Mouse (Mus musculus) ES-E14 (cell line): ENCODE measurements around the gene Lpp.

Experiments
- CHD2 ChIP-seq: IDR thresholded peaks from 2 replicates; pipeline ENCODE4 v1.6.1; 2014; ENCODE audit warnings: mild to moderate bottlenecking, low read depth, low read length, inconsistent platforms
- HCFC1 ChIP-seq: IDR thresholded peaks from 2 replicates; pipeline ENCODE4 v1.6.1; 2012; ENCODE audit warnings: low read length, inconsistent platforms, borderline replicate concordance; ENCODE audit not compliant: insufficient read depth
- MAFK ChIP-seq: IDR thresholded peaks from 2 replicates; pipeline ENCODE4 v1.6.1; 2014; ENCODE audit warnings: mild to moderate bottlenecking, low read depth, low read length, inconsistent platforms; ENCODE audit not compliant: insufficient read depth
- ZC3H11A ChIP-seq: IDR thresholded peaks from 2 replicates; pipeline ENCODE4 v1.6.1; 2012; ENCODE audit warnings: low read depth, mild to moderate bottlenecking, inconsistent platforms, low read length, borderline replicate concordance
- ZNF384 ChIP-seq: IDR thresholded peaks from 2 replicates; pipeline ENCODE4 v1.6.1; 2012; ENCODE audit warnings: low read depth, low read length, inconsistent platforms

DNA sequence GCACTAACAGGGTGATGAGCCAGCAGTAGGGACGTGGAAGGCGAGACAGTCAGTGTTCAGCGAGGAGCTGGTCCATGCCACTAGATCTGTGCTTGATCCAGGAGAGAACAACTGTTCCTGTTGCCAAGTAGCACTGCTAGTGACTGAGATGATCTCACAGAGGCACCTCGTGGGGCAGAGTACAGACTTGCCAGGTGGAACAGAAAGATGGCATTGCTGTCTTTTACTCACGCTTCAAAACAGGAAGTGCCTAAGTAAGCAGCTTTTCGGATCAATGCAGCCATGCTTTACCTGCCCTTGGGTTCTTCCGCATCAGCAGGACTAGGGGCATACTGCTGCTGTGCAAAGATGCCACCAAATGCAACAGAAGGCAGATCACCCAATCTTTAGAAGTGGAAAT is 467.1 kb downstream of the Lpp start:
- no peak for TF ChIP-seq HCFC1
- no peak for TF ChIP-seq ZC3H11A
- TF ChIP-seq CHD2 = no peak
- no peak for TF ChIP-seq ZNF384
- no peak for TF ChIP-seq MAFK
